Mouse (Mus musculus) heart, adult 8-10 months (tissue): ENCODE data around the gene Stx3. TPM values are rescaled to one million over a fixed set of nuclear protein-coding genes. Genes with fewer than 3 reads are reported as not detected.

Experiments
- DNase-seq: peaks from one replicate; pipeline ENCODE4 v3.0.0; 2022; ENCODE audit warnings: low spot score
- total RNA-seq, 4 experiments: library from RNA; stranded (reverse); gene quantifications; 2 replicates each; pipeline ENCODE4 v1.2.4; 2022

Gene Stx3
- total RNA-seq, 4 experiments from 2014 or later: 3.0 to 5.4 (median 3.4) TPM

DNA sequence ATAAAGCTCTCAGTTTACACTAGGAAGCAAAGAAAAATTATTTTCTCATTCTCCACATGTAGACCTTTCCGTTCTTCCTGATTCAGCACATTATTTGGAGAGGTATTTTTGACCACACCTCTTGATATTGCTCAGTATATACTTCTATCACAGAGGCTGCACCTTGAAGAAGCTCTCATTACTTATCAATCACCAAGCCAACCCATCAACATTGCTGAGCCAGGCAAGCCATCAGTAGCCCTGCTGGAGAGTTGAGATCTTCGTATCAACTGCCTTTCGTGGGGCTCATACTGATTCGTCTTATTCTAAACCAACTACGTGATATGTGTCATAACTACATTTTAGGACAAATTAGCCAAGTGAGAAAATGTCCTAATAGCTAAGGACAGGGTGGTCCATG, 91.9 kb downstream of the Stx3 start:
- no peak for DNase-seq

DNA sequence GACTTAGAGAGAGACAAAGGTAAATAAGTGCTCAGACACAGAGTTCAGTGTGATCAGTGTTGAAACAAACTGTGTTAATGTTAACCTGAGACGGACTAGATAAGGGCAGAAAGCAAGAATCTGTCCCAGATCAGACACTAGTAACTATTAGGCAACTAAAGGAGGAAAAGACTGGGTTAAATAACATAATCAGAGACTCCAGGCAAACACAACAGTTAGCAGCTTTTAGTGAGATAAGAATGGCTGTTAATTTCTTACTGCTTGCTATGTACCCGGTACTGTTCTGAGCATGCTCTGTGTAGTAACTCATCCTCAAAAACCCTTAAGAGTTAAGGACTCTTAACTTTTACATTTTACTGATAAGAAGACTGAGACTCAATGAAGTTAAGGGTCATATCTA, 93.3 kb downstream of the Stx3 start:
- DNase-seq: no peak

Other genes with a start within 250 kb of the Stx3 start
- 1 to 10 TPM; 2.1 to 3.5 (median 3.0) TPM for gene Ms4a6d, start 214.6 kb downstream of the Stx3 start, total RNA-seq
- not detected for gene Ms4a2, start 195.7 kb downstream of the Stx3 start, total RNA-seq
- not detected for gene Ms4a3, start 178.6 kb downstream of the Stx3 start, total RNA-seq
- gene Oosp2, start 158.8 kb downstream of the Stx3 start, total RNA-seq: not detected
- not detected for gene Oosp1, start 128.3 kb downstream of the Stx3 start, total RNA-seq
- gene Oosp3, start 122.3 kb downstream of the Stx3 start, total RNA-seq: not detected
- gene Gif, start 71.8 kb downstream of the Stx3 start, total RNA-seq: not detected
- 100 to 1,000 TPM; 105 to 122 (median 115) TPM for gene Mrpl16, start 49.0 kb downstream of the Stx3 start, total RNA-seq
- not detected for gene Olfr1417, start 19.8 kb upstream of the Stx3 start, total RNA-seq
- not detected for gene Olfr1418, start 41.7 kb upstream of the Stx3 start, total RNA-seq
- not detected for gene Olfr1419, start 55.7 kb upstream of the Stx3 start, total RNA-seq
- gene Olfr1420, start 67.2 kb upstream of the Stx3 start, total RNA-seq: not detected
- gene Patl1, start 93.0 kb upstream of the Stx3 start, total RNA-seq: 10 to 100 TPM; 27.2 to 29.2 (median 28.2) TPM
- gene Osbp, start 146.5 kb upstream of the Stx3 start, total RNA-seq: 100 to 1,000 TPM in 1 of 4 experiments, 10 to 100 TPM in 3; 90.7 to 106 (median 95.9) TPM
- gene Olfr1423, start 221.9 kb upstream of the Stx3 start, total RNA-seq: not detected
- not detected for gene Olfr1424, start 243.3 kb upstream of the Stx3 start, total RNA-seq